Mouse (Mus musculus): Measurements from ENCODE around the gene Mthfd2l.
A peak's percentile ranks its signal among the peaks of the same experiment; 100 is the strongest.

The Mthfd2l gene

DNA sequence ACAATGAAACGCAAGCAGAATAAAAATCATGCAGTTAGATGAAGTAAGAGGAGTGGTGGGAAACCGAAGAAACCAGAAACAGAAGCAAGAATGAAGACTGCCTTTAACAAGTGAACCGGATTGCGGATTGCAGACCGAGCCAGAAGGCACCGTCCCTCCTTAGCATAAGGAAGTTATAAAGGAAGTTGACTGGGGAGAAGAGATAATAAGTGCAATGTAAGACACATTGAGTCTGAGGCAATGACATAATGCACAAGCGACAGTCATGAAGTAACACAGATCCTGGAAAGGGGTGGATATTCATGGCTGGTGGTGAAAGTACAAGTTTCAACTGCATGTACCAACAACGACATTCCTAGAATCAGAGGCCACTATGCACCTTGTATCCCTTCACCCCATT, 92.2 kb downstream of the Mthfd2l start:
- no peak for TF ChIP-seq CTCF (conservative IDR thresholded peaks at IDR 0.05; ENCODE audit: low read length)
- TF ChIP-seq NANOG (IDR thresholded peaks at IDR 0.05; ENCODE audit: borderline replicate concordance, low read length) = no peak
- no peak for TF ChIP-seq POU5F1 (IDR thresholded peaks at IDR 0.05; ENCODE audit: borderline replicate concordance, low read length)
- Histone ChIP-seq H3K27me3 (ENCODE audit: insufficient read depth, low read length) (no peaks in the 10 kb centered on the region), H3K4me1 (replicated peaks; ENCODE audit: low read depth, low read length) (no peaks in the 10 kb centered on the region), H3K9me3 (ENCODE audit: low read length) (no peaks in the 10 kb centered on the region), H3K4me3 (replicated peaks; ENCODE audit: low read length) (no peak overlapping the region), H3K36me3 (ENCODE audit: insufficient read depth, low read length) (no peaks in the 10 kb centered on the region)

DNA sequence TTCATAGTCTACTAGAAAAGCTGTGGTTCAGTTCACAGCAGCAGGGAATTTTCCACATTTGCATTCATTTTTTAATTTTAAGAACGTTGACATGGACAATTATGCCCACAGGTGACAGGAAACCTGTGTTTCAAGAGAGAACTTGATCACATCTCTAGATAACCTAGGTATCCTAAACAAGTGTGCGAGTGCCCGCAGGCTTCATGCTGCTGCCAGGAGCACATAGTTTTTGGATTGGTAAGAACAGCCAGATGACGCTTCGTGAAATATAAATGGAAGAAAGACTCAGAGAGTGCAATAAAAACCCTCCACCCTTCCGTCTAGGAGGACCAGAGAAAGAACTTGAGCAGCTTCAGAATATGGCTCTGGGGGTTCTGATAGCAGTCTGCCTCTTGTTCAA, 96.2 kb downstream of the Mthfd2l start, which contains the start of gene Epgn:
Gene Epgn, plus strand, starts transcription at position 301 of the 400 bp plus-strand sequence.
- H3K4me1 ChIP-seq (replicated peaks; ENCODE audit: low read depth, low read length) = no peaks in the 10 kb centered on the region
- no peak within 1 kb of the TSS for H3K4me3 ChIP-seq (replicated peaks; ENCODE audit: low read length)
- H3K27me3 ChIP-seq (ENCODE audit: insufficient read depth, low read length) = no peaks in the 10 kb centered on the region
- H3K9me3 ChIP-seq (ENCODE audit: low read length) = no peaks in the 10 kb centered on the region
- H3K36me3 ChIP-seq (ENCODE audit: insufficient read depth, low read length) = no peaks in the 10 kb centered on the region
- TF ChIP-seq CTCF (conservative IDR thresholded peaks at IDR 0.05; ENCODE audit: low read length) = no peak
- no peak for TF ChIP-seq POU5F1 (IDR thresholded peaks at IDR 0.05; ENCODE audit: borderline replicate concordance, low read length)
- no peak for TF ChIP-seq NANOG (IDR thresholded peaks at IDR 0.05; ENCODE audit: borderline replicate concordance, low read length)

DNA sequence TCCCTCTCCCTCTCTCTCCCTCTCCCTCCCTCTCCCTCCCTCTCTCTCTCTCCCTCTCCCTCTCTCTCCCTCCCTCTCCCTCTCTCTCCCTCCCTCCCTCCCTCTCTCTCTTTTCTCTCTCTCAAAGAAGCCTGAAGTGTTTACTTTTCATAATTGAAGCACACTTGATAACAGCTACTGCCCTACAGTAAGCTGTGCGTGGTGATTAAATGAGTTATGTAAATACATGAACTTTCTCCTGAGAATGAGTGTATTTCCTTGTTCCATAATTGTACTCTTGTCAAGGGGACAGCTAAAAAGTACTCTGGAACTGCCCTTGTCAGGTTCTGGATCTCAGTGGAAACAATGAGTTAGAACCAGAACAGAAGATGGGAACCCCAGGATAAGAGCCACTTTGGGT, 96.9 kb downstream of the Mthfd2l start:
- Histone ChIP-seq H3K4me1 (replicated peaks; ENCODE audit: low read depth, low read length) (no peaks in the 10 kb centered on the region), H3K9me3 (ENCODE audit: low read length) (no peaks in the 10 kb centered on the region), H3K4me3 (replicated peaks; ENCODE audit: low read length) (no peak overlapping the region), H3K36me3 (ENCODE audit: insufficient read depth, low read length) (no peaks in the 10 kb centered on the region), H3K27me3 (ENCODE audit: insufficient read depth, low read length) (no peaks in the 10 kb centered on the region)
- TF ChIP-seq POU5F1 (IDR thresholded peaks at IDR 0.05; ENCODE audit: borderline replicate concordance, low read length) (no peak), CTCF (conservative IDR thresholded peaks at IDR 0.05; ENCODE audit: low read length) (no peak), NANOG (IDR thresholded peaks at IDR 0.05; ENCODE audit: borderline replicate concordance, low read length) (no peak)

DNA sequence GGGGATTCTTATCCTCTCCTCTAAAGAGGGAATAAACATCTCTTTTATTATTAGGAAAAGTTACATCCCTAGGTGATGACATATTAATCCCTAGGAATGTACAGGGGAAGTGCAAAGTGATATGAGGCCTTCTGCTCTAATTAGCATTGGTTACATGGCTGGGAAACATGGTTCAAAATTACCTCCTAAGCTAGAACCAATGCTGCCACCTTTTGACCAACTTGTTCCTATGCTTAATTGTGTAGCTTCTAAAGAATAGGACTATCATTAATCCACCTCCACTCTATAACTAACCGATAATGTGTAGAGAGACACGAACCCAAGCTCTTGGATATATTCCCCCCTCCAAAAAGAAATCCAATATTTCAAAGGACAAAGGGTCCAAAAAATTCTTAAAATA, 99.7 kb downstream of the Mthfd2l start:
- no peaks in the 10 kb centered on the region for H3K27me3 ChIP-seq (ENCODE audit: insufficient read depth, low read length)
- TF ChIP-seq CTCF (conservative IDR thresholded peaks at IDR 0.05; ENCODE audit: low read length) (no peak), POU5F1 (IDR thresholded peaks at IDR 0.05; ENCODE audit: borderline replicate concordance, low read length) (no peak)
- no peaks in the 10 kb centered on the region for H3K36me3 ChIP-seq (ENCODE audit: insufficient read depth, low read length)
- 0 out of 2 replicates have a peak, but pooled peaks cover 3% of the 10 kb centered on the region for H3K4me1 ChIP-seq (replicated peaks; ENCODE audit: low read depth, low read length)
- no peak overlapping the region for H3K4me3 ChIP-seq (replicated peaks; ENCODE audit: low read length)
- no peaks in the 10 kb centered on the region for H3K9me3 ChIP-seq (ENCODE audit: low read length)

DNA sequence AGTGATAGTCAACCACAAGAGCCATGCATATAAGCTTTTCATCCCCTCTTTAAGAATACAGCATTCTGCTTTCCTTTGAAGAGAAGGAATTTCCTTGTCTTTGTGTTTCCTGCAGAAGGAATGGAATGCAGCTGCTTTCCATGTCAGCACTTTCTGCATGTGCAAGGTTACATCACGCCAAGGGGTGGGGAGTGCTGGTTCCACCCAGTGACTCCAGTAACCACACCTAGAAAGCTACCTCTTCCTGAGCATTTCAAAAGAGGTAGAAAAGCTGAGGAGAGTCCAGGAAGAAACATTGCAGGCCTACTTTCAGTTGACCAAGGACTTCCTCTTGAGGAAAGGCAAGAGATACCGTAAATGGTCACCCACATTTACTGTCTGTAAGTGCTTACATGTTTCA, 104.4 kb downstream of the Mthfd2l start:
- no peaks in the 10 kb centered on the region for H3K36me3 ChIP-seq (ENCODE audit: insufficient read depth, low read length)
- peaks cover 7% of the 10 kb centered on the region; the same call in 1 of the 2 replicates for H3K4me1 ChIP-seq (replicated peaks; ENCODE audit: low read depth, low read length)
- no peak overlapping the region for H3K4me3 ChIP-seq (replicated peaks; ENCODE audit: low read length)
- no peaks in the 10 kb centered on the region for H3K27me3 ChIP-seq (ENCODE audit: insufficient read depth, low read length)
- TF ChIP-seq CTCF (conservative IDR thresholded peaks at IDR 0.05; ENCODE audit: low read length) = no peak
- no peak for TF ChIP-seq NANOG (IDR thresholded peaks at IDR 0.05; ENCODE audit: borderline replicate concordance, low read length)
- no peak for TF ChIP-seq POU5F1 (IDR thresholded peaks at IDR 0.05; ENCODE audit: borderline replicate concordance, low read length)
- no peaks in the 10 kb centered on the region for H3K9me3 ChIP-seq (ENCODE audit: low read length)

DNA sequence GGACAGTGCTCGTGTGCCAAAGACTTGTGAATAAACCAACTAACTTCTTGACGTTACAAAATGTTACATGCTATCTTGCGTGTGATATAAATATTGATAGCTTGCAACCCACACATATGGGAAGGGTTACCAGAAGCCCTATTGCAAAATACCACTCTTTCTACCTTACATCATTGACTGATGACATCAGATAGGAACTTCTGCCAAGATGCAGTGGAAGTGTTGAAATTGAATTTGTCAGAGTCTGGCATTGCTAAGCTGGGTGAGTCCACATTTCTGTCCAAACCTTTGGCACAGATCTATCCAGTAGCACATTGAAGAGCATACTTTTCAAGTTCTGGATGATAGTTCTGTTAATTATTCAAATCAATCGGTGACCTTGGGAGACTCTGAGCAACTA, 105.7 kb downstream of the Mthfd2l start:
- Histone ChIP-seq H3K4me1 (replicated peaks; ENCODE audit: low read depth, low read length) (peaks cover 7% of the 10 kb centered on the region; the same call in 1 of the 2 replicates), H3K36me3 (ENCODE audit: insufficient read depth, low read length) (no peaks in the 10 kb centered on the region), H3K27me3 (ENCODE audit: insufficient read depth, low read length) (no peaks in the 10 kb centered on the region), H3K4me3 (replicated peaks; ENCODE audit: low read length) (no peak overlapping the region), H3K9me3 (ENCODE audit: low read length) (no peaks in the 10 kb centered on the region)
- TF ChIP-seq POU5F1 (IDR thresholded peaks at IDR 0.05; ENCODE audit: borderline replicate concordance, low read length) (no peak), CTCF (conservative IDR thresholded peaks at IDR 0.05; ENCODE audit: low read length) (no peak), NANOG (IDR thresholded peaks at IDR 0.05; ENCODE audit: borderline replicate concordance, low read length) (no peak)

DNA sequence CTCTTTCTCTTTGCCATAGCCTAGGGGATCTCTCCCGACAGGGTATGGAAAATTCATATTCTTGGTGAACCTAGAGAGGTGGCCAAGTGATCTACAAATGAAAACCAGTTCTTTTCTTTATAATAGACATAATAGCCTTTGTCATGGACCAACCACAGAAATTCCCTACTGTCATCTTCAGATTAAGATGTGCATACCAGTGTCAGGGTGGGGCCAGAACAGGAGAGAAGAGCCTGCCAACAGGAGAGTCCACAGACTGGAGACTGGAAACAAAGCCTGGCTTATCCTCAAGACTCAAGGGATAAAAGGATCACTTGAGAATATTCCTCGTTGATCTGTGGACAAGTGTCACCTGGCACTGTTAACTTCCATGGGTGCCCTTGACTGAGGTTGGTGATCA, 106.8 kb downstream of the Mthfd2l start:
- TF ChIP-seq CTCF (conservative IDR thresholded peaks at IDR 0.05; ENCODE audit: low read length) (no peak), NANOG (IDR thresholded peaks at IDR 0.05; ENCODE audit: borderline replicate concordance, low read length) (no peak), POU5F1 (IDR thresholded peaks at IDR 0.05; ENCODE audit: borderline replicate concordance, low read length) (no peak)
- no peaks in the 10 kb centered on the region for H3K36me3 ChIP-seq (ENCODE audit: insufficient read depth, low read length)
- H3K4me1 ChIP-seq (replicated peaks; ENCODE audit: low read depth, low read length) = peaks cover 7% of the 10 kb centered on the region; the same call in 1 of the 2 replicates
- no peaks in the 10 kb centered on the region for H3K9me3 ChIP-seq (ENCODE audit: low read length)
- no peaks in the 10 kb centered on the region for H3K27me3 ChIP-seq (ENCODE audit: insufficient read depth, low read length)
- no peak overlapping the region for H3K4me3 ChIP-seq (replicated peaks; ENCODE audit: low read length)

DNA sequence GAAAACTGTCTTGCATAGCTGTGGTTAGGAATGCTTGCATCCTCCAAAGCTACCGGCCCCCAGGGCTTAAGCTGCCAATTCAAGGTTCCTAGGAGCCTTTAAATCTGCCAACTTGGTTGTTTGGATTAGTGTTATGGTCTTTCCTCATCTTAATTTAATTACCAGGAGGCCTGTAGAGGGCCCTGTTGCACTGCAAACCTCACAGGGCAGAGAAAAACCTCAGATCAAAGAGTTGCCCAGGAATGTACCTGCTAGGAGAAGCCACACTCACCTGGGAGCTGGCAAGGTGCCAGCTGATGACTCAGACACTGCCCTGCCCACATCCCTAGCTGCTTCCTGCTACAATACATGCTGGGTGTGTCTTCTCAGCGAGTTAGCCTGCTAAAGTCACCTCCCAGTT, 107.6 kb downstream of the Mthfd2l start:
- no peaks in the 10 kb centered on the region for H3K27me3 ChIP-seq (ENCODE audit: insufficient read depth, low read length)
- H3K36me3 ChIP-seq (ENCODE audit: insufficient read depth, low read length) = no peaks in the 10 kb centered on the region
- H3K4me3 ChIP-seq (replicated peaks; ENCODE audit: low read length) = no peak overlapping the region
- H3K4me1 ChIP-seq (replicated peaks; ENCODE audit: low read depth, low read length) = peaks cover 7% of the 10 kb centered on the region; the same call in 1 of the 2 replicates
- TF ChIP-seq CTCF (conservative IDR thresholded peaks at IDR 0.05; ENCODE audit: low read length) (peak; percentile 9; the same call in 1 of the 2 replicates), NANOG (IDR thresholded peaks at IDR 0.05; ENCODE audit: borderline replicate concordance, low read length) (no peak), POU5F1 (IDR thresholded peaks at IDR 0.05; ENCODE audit: borderline replicate concordance, low read length) (no peak)
- no peaks in the 10 kb centered on the region for H3K9me3 ChIP-seq (ENCODE audit: low read length)

DNA sequence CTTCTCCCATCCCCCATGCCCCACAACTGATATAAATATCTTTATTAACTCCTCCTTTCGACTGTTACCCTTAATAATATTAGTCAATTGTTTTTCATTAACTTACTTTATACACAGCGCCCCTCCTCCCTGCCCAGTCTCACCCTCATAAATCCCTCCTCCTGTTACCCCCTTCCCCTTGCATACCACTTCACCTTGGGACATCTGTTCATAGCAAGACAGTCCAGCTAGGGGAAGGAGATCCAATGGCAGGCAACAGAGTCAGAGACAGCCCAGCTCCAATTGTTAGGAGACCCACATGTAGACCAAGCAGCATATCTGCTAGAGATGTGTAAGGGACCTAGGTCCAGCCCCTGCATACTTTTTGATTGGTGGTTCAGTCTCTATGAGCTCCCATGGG, 108.0 kb downstream of the Mthfd2l start:
- Histone ChIP-seq H3K27me3 (ENCODE audit: insufficient read depth, low read length) (no peaks in the 10 kb centered on the region), H3K9me3 (ENCODE audit: low read length) (no peaks in the 10 kb centered on the region), H3K4me1 (replicated peaks; ENCODE audit: low read depth, low read length) (peaks cover 7% of the 10 kb centered on the region; the same call in 1 of the 2 replicates), H3K4me3 (replicated peaks; ENCODE audit: low read length) (no peak overlapping the region), H3K36me3 (ENCODE audit: insufficient read depth, low read length) (no peaks in the 10 kb centered on the region)
- TF ChIP-seq NANOG (IDR thresholded peaks at IDR 0.05; ENCODE audit: borderline replicate concordance, low read length) (no peak), CTCF (conservative IDR thresholded peaks at IDR 0.05; ENCODE audit: low read length) (no peak), POU5F1 (IDR thresholded peaks at IDR 0.05; ENCODE audit: borderline replicate concordance, low read length) (no peak)

Data from E14TG2a.4 (cell line).